Mouse (Mus musculus) heart, adult 10 weeks (tissue): ENCODE results near the gene Muc4. TPM values are rescaled to one million over a fixed set of nuclear protein-coding genes. Genes with fewer than 3 reads are reported as not detected.

Source experiments
- polyA plus RNA-seq: library from polyadenylated mRNA; stranded (reverse); fragments of 350-450 nt; fragmentation: Illumina TruSeq; extraction: RNeasy Lipid Tissue Mini Kit (QIAGEN cat#74804); gene quantifications from one replicate; pipeline ENCODE4 v1.2.3, GENCODE M21; 2014; ENCODE audit warnings: low read depth, low replicate concordance

Muc4 gene
- 0.18 TPM for polyA plus RNA-seq

GRCm38 (mm10) chr16:32735586-32735985 is at the start of gene Muc4:
Gene Muc4 (plus strand): TSS chr16:32735886.

GRCm38 (mm10) chr16:32797426-32797689 is 61.7 kb downstream of the Muc4 start, which contains the start of gene Muc20:
Gene Muc20 (minus strand): TSS chr16:32797435.

GRCm38 (mm10) chr16:32810321-32810720 is 74.6 kb downstream of the Muc4 start, which contains the start of gene Smbd1:
Gene Smbd1 (minus strand): TSS chr16:32810477.

Other genes starting within 250 kb of the Muc4 start
- 1.2 TPM for gene Slc51a, start 248.0 kb upstream of the Muc4 start, polyA plus RNA-seq
- not detected for gene Zdhhc19, start 239.6 kb upstream of the Muc4 start, polyA plus RNA-seq
- 22.2 TPM for gene Tfrc, start 127.0 kb upstream of the Muc4 start, polyA plus RNA-seq
- 17.3 TPM for gene Tnk2, start 92.0 kb upstream of the Muc4 start, polyA plus RNA-seq
- not detected for gene Muc20, start 61.5 kb downstream of the Muc4 start, polyA plus RNA-seq
- gene Smbd1, start 74.6 kb downstream of the Muc4 start, polyA plus RNA-seq, result not detected
- gene Fyttd1, start 141.6 kb downstream of the Muc4 start, polyA plus RNA-seq, result 67.7 TPM
- gene Rubcn, start 141.9 kb downstream of the Muc4 start, polyA plus RNA-seq, result 34.1 TPM
- 17.9 TPM for gene Lrch3, start 178.2 kb downstream of the Muc4 start, polyA plus RNA-seq